Mouse (Mus musculus): ENCODE data around the gene Polr3b. TPM values are rescaled to one million over a fixed set of nuclear protein-coding genes. Genes with fewer than 3 reads are reported as not detected.

Polr3b gene
- polyA plus RNA-seq, 1 experiment = 3.2 TPM

GRCm38 (mm10) chr10:84584451-84585293 lies 37.4 kb upstream of the Polr3b start:
- H3K9me3 ChIP-seq = no peaks in the 10 kb centered on the region
- peaks cover 24% of the 10 kb centered on the region for H3K36me3 ChIP-seq (replicated peaks; ENCODE audit: low read length)
- TF ChIP-seq GATA1 (IDR thresholded peaks at IDR 0.05; ENCODE audit: borderline replicate concordance, low read length) = no peak
- no peak for TF ChIP-seq FLI1 (IDR thresholded peaks at IDR 0.05; ENCODE audit: low read length)
- no peak overlapping the region for H3K4me3 ChIP-seq (replicated peaks)
- peaks cover 36% of the 10 kb centered on the region for H3K4me1 ChIP-seq
- H3K27me3 ChIP-seq (replicated peaks) = peaks cover 17% of the 10 kb centered on the region

- Histone ChIP-seq H3K27me3 (replicated peaks) (peaks cover 16% of the 10 kb centered on the region), H3K9me3 (no peaks in the 10 kb centered on the region), H3K36me3 (replicated peaks; ENCODE audit: low read length) (peaks cover 30% of the 10 kb centered on the region), H3K4me3 (replicated peaks) (no peak overlapping the region), H3K4me1 (peaks cover 36% of the 10 kb centered on the region)
- no peak for TF ChIP-seq FLI1 (IDR thresholded peaks at IDR 0.05; ENCODE audit: low read length)
- TF ChIP-seq GATA1 (IDR thresholded peaks at IDR 0.05; ENCODE audit: borderline replicate concordance, low read length) = no peak
Measured at GRCm38 (mm10) chr10:84585294-84585650, 36.8 kb upstream of the Polr3b start.

- H3K36me3 ChIP-seq (replicated peaks; ENCODE audit: low read length) = peaks cover 76% of the 10 kb centered on the region
- 0 out of 2 replicates have a peak, but pooled peaks cover 4% of the 10 kb centered on the region for H3K4me1 ChIP-seq
- no peaks in the 10 kb centered on the region for H3K9me3 ChIP-seq
- TF ChIP-seq GATA1 (IDR thresholded peaks at IDR 0.05; ENCODE audit: borderline replicate concordance, low read length) (no peak), FLI1 (IDR thresholded peaks at IDR 0.05; ENCODE audit: low read length) (no peak)
- no peak overlapping the region for H3K4me3 ChIP-seq (replicated peaks)
- H3K27me3 ChIP-seq (replicated peaks) = peaks cover 7% of the 10 kb centered on the region
Measured at GRCm38 (mm10) chr10:84590956-84591355, 31.1 kb upstream of the Polr3b start.

- no peak for TF ChIP-seq FLI1 (IDR thresholded peaks at IDR 0.05; ENCODE audit: low read length)
- TF ChIP-seq GATA1 (IDR thresholded peaks at IDR 0.05; ENCODE audit: borderline replicate concordance, low read length) = no peak
- Histone ChIP-seq H3K36me3 (replicated peaks; ENCODE audit: low read length) (peaks cover 81% of the 10 kb centered on the region), H3K27me3 (replicated peaks) (peaks cover 7% of the 10 kb centered on the region), H3K9me3 (no peaks in the 10 kb centered on the region), H3K4me1 (0 out of 2 replicates have a peak, but pooled peaks cover 3% of the 10 kb centered on the region), H3K4me3 (replicated peaks) (no peak overlapping the region)
Measured at GRCm38 (mm10) chr10:84591640-84592148, 30.4 kb upstream of the Polr3b start.

- Histone ChIP-seq H3K4me1 (peaks cover 10% of the 10 kb centered on the region; the same call in 1 of the 2 replicates), H3K27me3 (replicated peaks) (peaks cover 7% of the 10 kb centered on the region), H3K4me3 (replicated peaks) (no peak overlapping the region), H3K36me3 (replicated peaks; ENCODE audit: low read length) (peaks cover 75% of the 10 kb centered on the region), H3K9me3 (no peaks in the 10 kb centered on the region)
- TF ChIP-seq FLI1 (IDR thresholded peaks at IDR 0.05; ENCODE audit: low read length) (no peak), GATA1 (IDR thresholded peaks at IDR 0.05; ENCODE audit: borderline replicate concordance, low read length) (no peak)
Measured at GRCm38 (mm10) chr10:84592745-84593144, 29.3 kb upstream of the Polr3b start.

- H3K27me3 ChIP-seq (replicated peaks) = peaks cover 13% of the 10 kb centered on the region
- TF ChIP-seq GATA1 (IDR thresholded peaks at IDR 0.05; ENCODE audit: borderline replicate concordance, low read length) = no peak
- TF ChIP-seq FLI1 (IDR thresholded peaks at IDR 0.05; ENCODE audit: low read length) = no peak
- H3K9me3 ChIP-seq = no peaks in the 10 kb centered on the region
- peaks cover 48% of the 10 kb centered on the region for H3K36me3 ChIP-seq (replicated peaks; ENCODE audit: low read length)
- no peak overlapping the region for H3K4me3 ChIP-seq (replicated peaks)
- peaks cover 10% of the 10 kb centered on the region for H3K4me1 ChIP-seq
Measured at GRCm38 (mm10) chr10:84597127-84597785, 24.8 kb upstream of the Polr3b start.

- Histone ChIP-seq H3K4me3 (replicated peaks) (no peak overlapping the region), H3K36me3 (replicated peaks; ENCODE audit: low read length) (peaks cover 48% of the 10 kb centered on the region), H3K27me3 (replicated peaks) (peaks cover 21% of the 10 kb centered on the region), H3K4me1 (peaks cover 19% of the 10 kb centered on the region), H3K9me3 (no peaks in the 10 kb centered on the region)
- TF ChIP-seq FLI1 (IDR thresholded peaks at IDR 0.05; ENCODE audit: low read length) = no peak
- no peak for TF ChIP-seq GATA1 (IDR thresholded peaks at IDR 0.05; ENCODE audit: borderline replicate concordance, low read length)
Measured at GRCm38 (mm10) chr10:84598172-84598571, 23.9 kb upstream of the Polr3b start.

GRCm38 (mm10) chr10:84600136-84600535 lies 22.0 kb upstream of the Polr3b start:
- peaks cover 52% of the 10 kb centered on the region for H3K36me3 ChIP-seq (replicated peaks; ENCODE audit: low read length)
- H3K9me3 ChIP-seq = no peaks in the 10 kb centered on the region
- no peak overlapping the region for H3K4me3 ChIP-seq (replicated peaks)
- H3K4me1 ChIP-seq = peaks cover 38% of the 10 kb centered on the region
- TF ChIP-seq FLI1 (IDR thresholded peaks at IDR 0.05; ENCODE audit: low read length) (no peak), GATA1 (IDR thresholded peaks at IDR 0.05; ENCODE audit: borderline replicate concordance, low read length) (no peak)
- peaks cover 22% of the 10 kb centered on the region for H3K27me3 ChIP-seq (replicated peaks)

- peaks cover 38% of the 10 kb centered on the region for H3K4me1 ChIP-seq
- peaks cover 75% of the 10 kb centered on the region for H3K36me3 ChIP-seq (replicated peaks; ENCODE audit: low read length)
- TF ChIP-seq FLI1 (IDR thresholded peaks at IDR 0.05; ENCODE audit: low read length) (no peak), GATA1 (IDR thresholded peaks at IDR 0.05; ENCODE audit: borderline replicate concordance, low read length) (no peak)
- H3K27me3 ChIP-seq (replicated peaks) = peaks cover 22% of the 10 kb centered on the region
- H3K9me3 ChIP-seq = no peaks in the 10 kb centered on the region
- no peak overlapping the region for H3K4me3 ChIP-seq (replicated peaks)
Measured at GRCm38 (mm10) chr10:84604335-84604734, 17.8 kb upstream of the Polr3b start.

- H3K9me3 ChIP-seq = no peaks in the 10 kb centered on the region
- H3K36me3 ChIP-seq (replicated peaks; ENCODE audit: low read length) = peaks cover 83% of the 10 kb centered on the region
- H3K4me3 ChIP-seq (replicated peaks) = no peak overlapping the region
- no peak for TF ChIP-seq FLI1 (IDR thresholded peaks at IDR 0.05; ENCODE audit: low read length)
- TF ChIP-seq GATA1 (IDR thresholded peaks at IDR 0.05; ENCODE audit: borderline replicate concordance, low read length) = no peak
- H3K4me1 ChIP-seq = peaks cover 52% of the 10 kb centered on the region
- peaks cover 9% of the 10 kb centered on the region for H3K27me3 ChIP-seq (replicated peaks)
Measured at GRCm38 (mm10) chr10:84608361-84608760, 13.7 kb upstream of the Polr3b start.

Measured in megakaryocyte, embryonic 14.5 days (primary cell).